Mouse (Mus musculus): Measurements from ENCODE around the gene Gcm1. TPM values are rescaled to one million over a fixed set of nuclear protein-coding genes. Genes with fewer than 3 reads are reported as not detected.
"Not testable (repeated sequence)": the region's sequence is repeated elsewhere in the genome, so short reads cannot be mapped to it uniquely, and the experiment has no call there.

Gcm1 gene
- total RNA-seq, 2 experiments from 2014 or later: not detected

DNA sequence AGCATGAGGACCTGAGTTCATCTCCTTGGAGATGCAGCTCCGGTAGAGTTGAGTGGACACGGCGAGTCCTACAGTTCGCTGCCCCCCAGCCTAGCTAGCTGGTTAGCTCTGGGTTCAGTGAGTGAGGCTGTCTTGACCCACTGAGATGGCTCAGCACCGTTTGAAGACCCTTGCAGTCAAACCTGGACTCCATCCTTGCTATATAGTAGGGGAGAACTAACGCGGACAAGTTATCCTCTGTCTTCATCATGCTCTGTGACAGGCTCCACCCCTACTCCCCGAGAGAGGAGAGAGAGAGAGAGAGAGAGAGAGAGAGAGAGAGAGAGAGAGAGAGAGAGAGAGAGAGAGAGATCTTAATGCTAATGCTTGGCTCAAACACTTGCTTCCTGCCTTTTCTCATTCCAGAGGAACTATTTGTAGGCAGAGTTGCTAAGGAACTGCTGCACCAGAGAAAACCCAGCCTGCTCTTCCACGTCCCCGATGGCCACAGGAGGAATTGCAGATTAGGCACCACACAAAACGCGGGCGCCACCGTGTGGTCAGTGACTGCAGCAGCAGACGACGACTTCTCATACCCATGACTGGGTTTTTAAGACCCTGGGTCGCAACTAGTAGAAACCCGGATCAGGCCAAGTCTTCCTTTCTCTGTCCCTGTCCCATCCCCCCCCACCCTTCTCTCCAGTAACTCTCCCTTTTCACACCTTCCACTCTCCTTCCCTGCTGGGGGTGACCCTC, 12.8 kb upstream of the Gcm1 start:
- intact Hi-C loops (cut with DNase I): loop anchor here (1.0 to 10.0 kb wide), 2 partner anchors 233 to 444 kb away; no protein-coding TSS in a partner anchor
- DNase-seq (ENCODE audit: low spot score in 2 of 2): peak; percentile 77 to 87

DNA sequence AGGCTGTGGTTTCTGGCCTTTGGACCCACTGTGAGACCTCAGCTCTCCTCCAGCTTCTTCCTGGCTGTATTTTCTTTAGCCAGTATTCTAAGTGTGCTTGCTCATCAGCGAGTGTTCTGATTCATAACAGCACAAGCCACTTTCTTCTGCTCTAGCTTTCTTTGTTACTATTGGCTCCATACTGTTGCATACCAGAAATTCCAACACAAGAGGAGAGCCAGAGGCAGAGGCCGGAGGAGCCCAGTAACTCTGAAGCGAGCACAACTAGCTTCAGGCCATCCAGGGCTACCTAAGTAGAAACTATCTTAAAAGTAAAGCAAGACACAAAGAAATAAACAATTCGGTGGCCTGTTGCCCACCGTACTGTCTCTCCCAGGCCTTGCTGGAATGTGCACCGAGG, 6.6 kb upstream of the Gcm1 start:
- DNase-seq (ENCODE audit: low spot score in 2 of 2): no peak
- intact Hi-C loops (cut with DNase I): no loop called here

DNA sequence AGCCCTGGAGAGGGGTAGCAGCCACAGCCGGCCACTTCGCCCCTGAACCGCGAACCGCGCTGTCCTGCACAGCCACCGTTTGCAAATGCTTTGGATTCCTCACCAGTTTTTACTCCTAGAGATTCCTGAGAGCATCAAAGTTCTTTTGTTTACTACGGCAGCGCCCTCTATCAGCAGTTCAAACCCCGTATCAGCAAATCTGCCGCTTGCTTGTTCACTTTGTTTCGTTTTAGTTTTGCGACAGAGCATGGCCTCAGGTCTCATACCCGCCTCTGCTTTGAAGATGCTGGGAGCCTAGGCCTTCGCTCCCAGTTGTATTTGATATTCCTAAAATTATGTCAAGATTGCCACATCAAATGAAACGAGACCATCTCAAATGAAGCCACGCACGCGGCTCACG, 5.0 kb upstream of the Gcm1 start:
- DNase-seq (ENCODE audit: low spot score in 2 of 2): no peak

DNA sequence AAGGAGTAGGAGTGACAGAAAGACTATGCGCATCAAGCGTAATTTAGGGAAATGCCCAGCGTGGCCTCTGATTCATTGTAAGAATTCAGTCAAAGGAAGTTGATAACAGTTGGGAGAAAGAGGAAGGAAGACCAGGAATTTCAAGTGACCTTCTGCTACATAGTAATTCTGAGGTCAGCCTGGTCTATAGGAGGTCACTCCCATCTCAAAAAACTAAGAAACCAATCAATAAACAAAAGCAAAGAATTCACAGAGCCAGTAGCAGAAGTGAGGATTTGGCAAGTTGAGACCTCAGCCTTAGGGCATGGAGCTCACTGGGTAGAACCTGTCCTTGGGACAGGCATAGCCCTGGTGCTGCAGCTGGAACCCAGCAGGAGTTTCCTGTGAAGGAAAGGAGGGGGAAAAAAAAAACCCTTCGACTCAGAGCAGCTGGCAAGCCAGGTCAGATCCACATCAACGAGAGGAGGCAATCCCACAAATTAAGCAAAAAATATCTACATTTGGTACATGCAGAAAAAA, 1.2 kb upstream of the Gcm1 start:
- no peak for DNase-seq (ENCODE audit: low spot score in 2 of 2)
- intact Hi-C loops (cut with DNase I): no loop called here

More for the DNA sequence above, 5.0 kb upstream of the Gcm1 start:
- intact Hi-C loops (cut with DNase I): no loop called here

DNA sequence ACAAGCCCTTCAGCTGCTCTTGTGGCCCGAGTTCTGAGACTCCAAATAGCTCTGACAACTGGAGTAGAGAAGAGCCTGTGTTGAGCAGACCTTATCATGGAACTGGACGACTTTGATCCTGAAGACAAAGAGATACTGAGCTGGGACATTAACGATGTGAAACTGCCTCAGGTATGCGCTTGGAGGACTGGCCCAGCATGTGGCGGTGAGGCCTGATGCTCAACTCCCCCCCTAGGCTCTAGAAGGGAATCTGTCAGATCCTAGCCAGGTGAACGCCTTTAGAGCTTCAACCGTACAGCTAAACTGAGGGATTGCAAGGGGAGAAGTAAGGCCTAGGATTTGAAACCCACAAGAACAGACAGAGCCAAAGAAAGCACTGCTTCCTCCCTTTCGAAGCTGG, 2.1 kb downstream of the Gcm1 start:
- DNase-seq (ENCODE audit: low spot score in 2 of 2): no peak
- intact Hi-C loops (cut with DNase I): no loop called here

DNA sequence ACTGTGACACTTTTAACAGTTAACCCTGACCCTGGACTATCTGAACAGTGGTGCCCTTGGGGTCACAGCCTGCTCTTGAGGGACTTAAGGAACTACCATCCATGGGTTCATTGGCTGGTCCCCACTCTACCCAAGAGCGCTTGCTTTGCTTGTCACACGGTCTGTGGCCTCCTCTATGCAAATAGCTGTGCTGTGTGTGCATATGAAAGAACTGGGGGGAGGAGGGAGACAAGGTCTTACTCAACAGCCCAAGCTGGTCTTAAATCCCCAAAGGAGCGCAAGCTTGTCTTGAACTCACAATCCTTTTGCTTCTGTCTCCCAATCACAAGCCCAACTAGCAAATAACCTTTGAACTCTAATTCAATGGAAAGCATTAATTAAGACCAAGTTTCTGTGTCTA, 2.6 kb downstream of the Gcm1 start:
- DNase-seq (ENCODE audit: low spot score in 2 of 2): no peak
- intact Hi-C loops (cut with DNase I): no loop called here

DNA sequence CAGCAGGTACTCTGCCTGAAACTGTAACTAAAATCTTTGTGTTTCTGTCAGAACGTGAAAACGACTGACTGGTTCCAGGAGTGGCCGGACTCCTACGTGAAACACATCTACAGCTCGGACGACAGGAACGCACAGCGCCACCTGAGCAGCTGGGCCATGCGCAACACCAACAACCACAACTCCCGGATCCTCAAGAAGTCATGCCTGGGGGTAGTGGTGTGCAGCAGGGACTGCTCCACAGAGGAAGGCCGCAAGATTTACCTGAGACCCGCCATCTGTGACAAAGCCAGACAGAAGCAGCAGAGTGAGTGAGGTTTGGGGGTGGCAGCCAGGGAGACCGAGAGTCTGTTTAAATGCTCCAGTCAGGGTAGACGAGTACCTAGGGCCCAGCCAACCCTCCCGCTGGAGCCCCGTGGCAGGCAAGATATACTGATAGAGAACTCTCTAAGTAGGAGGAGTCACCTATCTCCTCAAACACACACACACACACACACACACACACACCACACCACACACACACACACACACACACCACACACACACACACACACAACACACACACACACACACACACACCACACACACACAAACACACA, 7.9 kb downstream of the Gcm1 start:
- intact Hi-C loops (cut with DNase I): no loop called here

DNA sequence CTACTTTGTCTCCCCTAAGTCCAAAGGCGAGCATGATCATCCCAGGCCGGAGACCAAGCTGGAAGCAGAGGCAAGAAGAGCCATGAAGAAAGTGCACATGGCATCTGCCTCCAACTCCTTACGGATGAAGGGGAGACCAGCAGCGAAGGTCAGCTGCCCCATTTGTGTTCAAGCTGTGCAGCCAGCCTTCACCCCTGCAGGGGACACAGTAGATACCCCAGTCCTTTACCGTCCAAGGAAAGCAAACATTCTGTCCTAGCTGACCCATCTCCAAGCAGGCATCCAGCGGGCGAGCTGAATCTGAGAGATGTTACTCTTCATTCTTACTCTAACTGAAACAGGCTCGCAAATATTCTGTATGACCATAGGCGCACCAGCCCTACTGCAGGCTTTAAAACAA, 10.7 kb downstream of the Gcm1 start:
- no peak for DNase-seq (ENCODE audit: low spot score in 2 of 2)
- intact Hi-C loops (cut with DNase I): no loop called here

More for the DNA sequence above, 7.9 kb downstream of the Gcm1 start:
- no peak for DNase-seq (ENCODE audit: low spot score in 2 of 2)

DNA sequence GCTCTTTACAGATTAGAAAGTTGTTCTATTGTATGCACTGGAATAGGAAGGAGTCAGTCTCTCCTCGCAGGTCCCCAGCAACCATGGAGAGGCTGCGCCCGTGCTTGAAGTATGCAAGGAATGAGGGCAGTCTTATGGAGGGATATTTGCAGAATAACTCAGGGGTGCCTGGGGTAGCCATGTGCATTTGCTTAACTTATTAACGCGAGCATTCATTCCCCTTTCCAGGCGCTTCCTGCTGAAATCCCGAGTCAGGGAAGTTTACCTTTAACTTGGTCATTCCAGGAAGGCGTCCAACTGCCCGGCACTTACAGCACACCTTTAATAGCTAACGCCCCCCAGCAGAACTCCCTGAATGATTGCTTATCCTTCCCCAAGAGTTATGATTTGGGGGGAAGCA, 12.4 kb downstream of the Gcm1 start:
- intact Hi-C loops (cut with DNase I): no loop called here
- no peak for DNase-seq (ENCODE audit: low spot score in 2 of 2)

DNA sequence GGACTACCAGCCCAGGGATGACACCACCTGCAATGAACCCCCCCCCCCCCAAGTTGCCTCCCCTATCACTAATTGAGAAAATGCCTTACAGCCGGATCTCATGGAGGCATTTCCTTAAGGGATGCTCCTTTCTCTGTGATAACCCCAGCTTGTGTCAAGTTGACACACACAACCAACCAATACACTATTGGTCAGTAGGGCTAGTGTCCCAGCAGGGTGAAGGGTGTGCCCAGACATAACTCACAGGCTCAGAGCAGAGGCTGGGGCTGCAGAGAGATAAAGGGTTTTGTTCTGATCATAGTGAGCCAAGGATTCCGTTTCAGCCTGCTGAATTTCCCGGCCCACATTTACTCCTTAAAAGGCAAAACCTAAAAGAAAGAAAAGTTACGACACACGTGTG, 18.8 kb downstream of the Gcm1 start:
- intact Hi-C loops (cut with DNase I): no loop called here
- no peak for DNase-seq (ENCODE audit: low spot score in 2 of 2)

DNA sequence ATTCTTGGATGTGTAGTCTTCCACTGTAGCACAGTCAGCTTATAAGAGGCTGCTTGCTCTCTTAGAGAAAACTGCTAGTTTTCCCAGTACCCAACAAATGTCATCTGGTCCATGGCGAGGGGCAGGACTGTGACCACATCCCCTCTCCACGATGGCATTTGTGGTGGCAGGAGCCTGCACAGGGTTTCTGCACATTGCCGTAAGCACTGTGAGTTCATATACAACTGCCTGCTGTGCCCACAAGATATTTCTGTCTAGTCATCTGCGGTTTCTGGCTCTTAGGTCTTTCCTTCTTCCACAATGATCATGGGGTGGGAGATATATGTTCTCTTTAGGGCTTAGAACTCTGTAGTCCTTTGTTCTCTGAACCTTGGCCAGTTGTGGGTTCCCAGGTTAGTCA, 19.9 kb downstream of the Gcm1 start:
- DNase-seq (ENCODE audit: low spot score in 2 of 2): no peak
- intact Hi-C loops (cut with DNase I): no loop called here

DNA sequence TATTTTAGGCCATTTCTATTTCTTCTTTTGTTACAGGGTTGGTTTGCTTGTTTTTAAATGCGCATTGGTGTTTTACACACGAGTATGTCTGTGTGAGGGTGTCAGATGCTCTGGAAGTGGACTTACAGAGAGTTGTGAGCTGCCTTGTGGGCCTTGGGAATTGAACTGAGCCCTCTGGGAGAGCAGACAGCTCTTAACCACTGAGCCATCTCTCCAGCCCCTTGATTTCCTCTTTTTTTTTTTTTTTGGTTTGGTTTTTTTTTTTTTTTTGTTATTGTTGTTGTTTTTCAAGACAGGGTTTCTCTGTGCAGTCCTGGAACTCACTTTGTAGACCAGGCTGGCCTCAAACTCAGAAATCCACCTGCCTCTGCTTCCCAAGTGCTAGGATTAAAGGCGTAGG, 21.6 kb downstream of the Gcm1 start:
- DNase-seq (ENCODE audit: low spot score in 2 of 2); intact Hi-C loops (cut with DNase I): not testable (repeated sequence)

DNA sequence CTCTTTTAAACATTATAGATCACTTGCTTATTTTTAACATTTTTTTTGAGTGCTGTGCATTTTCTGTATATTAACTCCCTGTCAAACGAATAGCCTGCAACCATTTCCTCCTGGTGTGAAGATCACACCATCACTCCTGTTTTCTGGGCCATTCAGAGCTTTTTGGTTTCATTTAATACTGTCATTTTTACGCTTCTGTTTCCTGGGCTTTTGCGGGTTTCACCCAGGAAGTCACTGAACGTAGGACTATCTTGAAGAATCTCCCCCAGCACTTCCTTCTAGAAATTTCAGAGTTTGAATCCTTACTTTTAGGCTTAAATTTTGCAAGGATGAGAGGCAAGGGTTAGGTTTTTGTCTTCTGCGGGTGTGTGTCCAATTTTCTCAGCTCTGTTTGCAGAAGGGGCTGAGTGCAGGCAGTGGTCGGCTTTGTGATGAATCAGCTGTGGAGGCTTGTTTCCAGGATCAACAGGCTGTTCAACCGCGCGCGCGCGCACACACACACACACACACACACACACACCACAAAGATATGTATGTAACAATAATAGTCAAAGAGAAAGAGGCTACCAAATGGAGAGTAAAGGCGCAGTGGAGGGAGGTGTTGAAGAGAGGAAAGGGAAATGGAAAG, 22.1 kb downstream of the Gcm1 start:
- DNase-seq (ENCODE audit: low spot score in 2 of 2): no peak
- intact Hi-C loops (cut with DNase I): no loop called here

DNA sequence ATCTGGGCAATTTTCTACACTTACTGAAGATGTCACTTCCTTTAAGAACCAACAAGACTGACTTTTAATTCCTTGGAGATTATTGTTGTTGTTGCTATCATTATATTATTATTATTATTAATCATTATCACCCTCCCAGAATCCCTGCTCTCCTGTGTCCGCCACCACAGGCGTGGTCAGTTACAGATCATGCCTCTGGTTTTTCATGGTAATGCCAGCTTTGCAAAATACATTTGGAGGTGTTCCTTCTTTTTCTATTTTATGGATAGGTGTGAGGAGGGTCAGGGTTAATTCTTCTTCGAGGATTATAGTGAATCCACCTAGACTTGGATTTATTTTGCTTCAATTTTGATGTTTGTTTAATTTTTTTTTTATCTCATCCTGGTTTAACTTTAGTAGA, 23.5 kb downstream of the Gcm1 start:
- no peak for DNase-seq (ENCODE audit: low spot score in 2 of 2)
- intact Hi-C loops (cut with DNase I): no loop called here

DNA sequence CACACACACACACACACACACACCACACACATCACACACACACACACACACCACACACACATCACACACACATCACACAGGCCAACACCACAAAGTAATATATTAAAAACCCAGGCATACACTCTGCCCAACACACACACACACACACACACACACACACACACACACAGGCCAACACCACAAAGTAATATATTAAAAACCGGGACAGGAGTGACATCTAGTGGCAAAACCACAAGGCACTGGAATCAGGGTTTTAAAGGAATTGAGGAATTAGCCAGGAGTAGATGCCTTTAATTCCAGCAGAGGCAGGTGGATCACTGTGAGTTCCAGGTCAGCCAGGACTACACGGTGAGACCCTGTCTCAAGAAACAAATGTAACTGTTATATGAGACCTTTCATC, 26.5 kb downstream of the Gcm1 start:
- intact Hi-C loops (cut with DNase I): no loop called here

DNA sequence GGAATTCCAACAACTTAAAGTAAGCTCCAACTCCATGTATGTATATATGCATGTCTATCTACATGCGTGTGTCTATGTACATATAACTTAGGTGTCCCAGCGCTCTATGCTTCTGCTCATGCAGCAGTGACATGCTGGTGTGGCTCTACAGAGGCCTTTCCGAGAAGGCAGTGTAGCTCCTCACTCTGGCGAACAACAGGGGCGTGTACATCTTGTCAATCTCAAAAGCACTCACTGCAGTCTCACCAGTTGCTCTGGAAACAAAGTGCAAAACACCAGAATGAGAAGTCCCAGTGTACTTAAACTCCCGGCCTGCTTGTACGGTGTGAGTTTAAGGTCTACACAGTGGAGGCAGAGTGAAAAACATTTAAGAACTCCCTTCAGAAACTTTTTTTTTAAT, 30.1 kb downstream of the Gcm1 start:
- DNase-seq (ENCODE audit: low spot score in 2 of 2): no peak
- intact Hi-C loops (cut with DNase I): no loop called here

More for the DNA sequence above, 26.5 kb downstream of the Gcm1 start:
- peak in 1 of 2 experiments; percentile 28 for DNase-seq (ENCODE audit: low spot score in 2 of 2)

DNA sequence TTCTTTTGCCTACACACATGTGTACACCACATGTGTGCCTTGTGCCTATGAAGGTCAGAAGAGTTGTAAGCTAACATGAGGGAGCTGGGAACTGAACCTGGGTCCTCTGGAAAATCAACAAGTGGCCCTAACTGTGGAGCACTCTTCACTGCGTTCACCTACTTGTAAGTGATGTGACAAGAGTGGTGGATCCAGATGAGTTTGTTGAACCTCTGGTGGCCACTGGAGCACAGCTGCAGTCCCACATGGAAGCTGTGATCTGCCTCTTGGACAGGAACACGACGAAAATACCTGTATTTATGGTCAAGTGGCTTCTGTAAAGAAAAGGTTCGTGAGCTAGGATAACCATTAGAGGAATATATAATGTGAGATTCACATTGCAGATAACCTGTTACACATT, 32.6 kb downstream of the Gcm1 start:
- no peak for DNase-seq (ENCODE audit: low spot score in 2 of 2)
- intact Hi-C loops (cut with DNase I): no loop called here

DNA sequence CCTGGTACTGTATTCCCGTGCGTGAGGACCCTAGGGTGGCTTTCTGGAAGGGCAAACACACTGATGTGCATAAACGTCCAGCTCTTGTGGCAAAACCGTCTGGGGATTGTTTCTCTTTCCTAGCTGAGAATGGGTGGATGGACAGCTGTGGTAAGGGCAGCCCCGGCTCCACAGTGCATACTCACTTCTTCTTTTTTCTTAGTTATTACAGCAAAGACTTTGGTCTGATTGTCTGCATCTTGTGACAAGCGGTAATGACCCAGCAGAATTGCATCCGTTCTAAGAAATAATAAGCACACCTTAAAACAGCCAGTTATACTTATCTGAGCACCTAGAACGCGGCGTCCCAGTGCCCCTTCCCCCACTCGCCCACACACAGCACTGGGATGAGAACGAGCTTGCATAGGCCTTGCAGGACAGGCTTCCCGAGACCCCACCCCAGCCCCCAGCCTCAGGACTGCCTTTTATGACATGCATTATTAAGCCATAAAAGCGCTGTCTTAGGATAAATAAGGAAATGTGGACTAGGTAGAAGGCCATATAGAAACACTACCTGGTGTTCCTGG, 34.1 kb downstream of the Gcm1 start:
- DNase-seq (ENCODE audit: low spot score in 2 of 2): no peak
- intact Hi-C loops (cut with DNase I): no loop called here

DNA sequence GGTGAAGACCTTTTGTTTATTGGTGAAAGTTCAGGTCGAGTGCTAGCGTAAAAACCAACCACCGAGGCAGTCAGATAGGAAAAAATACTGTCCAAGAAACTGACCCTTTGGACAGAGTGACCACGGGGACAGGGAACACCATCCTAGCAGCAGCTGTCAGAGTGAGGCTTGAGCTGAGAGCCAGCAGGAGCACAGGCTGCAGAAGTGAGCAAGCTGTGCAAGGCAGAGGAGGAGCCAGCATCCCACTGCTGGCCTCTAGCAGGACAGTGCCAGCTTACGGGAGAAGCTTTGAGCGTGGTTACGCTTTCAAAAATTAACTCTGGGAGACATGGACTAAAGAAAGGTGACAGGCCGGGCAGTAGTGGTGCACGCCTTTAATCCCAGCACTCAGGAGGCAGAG, 36.0 kb downstream of the Gcm1 start:
- intact Hi-C loops (cut with DNase I): no loop called here
- no peak for DNase-seq (ENCODE audit: low spot score in 2 of 2)

DNA sequence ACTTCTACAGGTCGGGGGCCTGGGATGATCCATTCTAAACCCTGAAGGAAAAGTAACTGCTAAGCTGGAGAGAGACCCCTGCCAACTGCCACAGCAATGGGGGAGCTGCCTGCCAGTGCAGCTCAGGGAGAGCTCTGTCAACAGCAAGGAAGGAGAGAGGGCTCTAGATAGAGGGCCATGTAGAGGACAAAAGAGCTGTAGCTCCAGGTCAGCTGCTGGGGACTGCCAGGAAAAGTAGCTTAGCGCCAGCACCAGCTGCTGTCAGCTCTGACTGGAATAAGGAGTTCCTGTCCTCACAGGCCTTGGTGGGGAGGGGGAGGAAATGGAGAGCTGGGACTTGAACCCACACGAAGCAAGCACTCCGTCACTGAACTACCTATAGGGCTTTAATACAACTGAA, 36.8 kb downstream of the Gcm1 start:
- DNase-seq (ENCODE audit: low spot score in 2 of 2): no peak
- intact Hi-C loops (cut with DNase I): no loop called here

DNA sequence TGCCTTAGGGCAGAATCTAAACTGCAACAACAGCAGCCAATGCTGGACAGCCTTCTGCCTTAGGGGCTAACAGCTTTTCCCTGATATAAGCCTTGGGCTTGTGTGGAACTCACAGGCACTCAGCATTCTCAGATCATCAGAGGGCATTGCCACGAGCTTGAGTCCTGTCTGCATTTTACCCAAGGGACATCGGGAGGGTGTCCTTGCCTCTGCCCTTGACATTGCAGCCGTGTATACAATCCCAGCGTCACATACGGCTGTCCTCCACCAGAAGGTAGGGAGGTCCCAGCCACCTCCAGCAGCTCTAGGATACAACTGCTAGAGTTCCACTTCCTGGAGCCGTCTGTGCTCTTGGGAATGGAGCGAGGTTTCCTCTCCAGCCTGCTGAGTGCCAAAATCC, 37.2 kb downstream of the Gcm1 start:
- DNase-seq (ENCODE audit: low spot score in 2 of 2): no peak
- intact Hi-C loops (cut with DNase I): no loop called here

Data from left cerebral cortex, postnatal 25 days (tissue).